Mouse (Mus musculus): ENCODE measurements at regions not wholly inside any gene's neighbourhood (a gene's known extent, or its start where the extent isn't known, plus 50 kb on each side); places are given as distances from the start of the nearest gene placed in this dataset.

DNA sequence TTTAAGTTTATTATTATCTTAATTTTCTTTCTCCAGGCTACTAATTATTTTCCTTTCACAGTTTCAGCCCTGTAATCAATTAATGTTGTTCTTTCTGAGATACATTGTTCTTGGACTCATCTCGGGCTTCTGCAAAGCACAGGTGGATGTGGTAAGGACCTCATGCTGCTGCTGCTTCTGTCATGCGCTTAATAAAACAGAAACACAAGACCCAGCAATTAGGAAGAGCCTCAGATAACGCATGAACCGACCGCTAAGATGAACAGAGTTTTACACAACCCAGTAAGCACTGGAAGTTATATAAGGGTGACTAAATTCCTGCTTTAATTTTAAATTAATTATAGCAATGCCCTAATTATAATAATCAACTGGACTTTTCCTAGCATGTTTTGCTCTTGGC is 70.7 kb upstream of the Gk2 start:
- no peak for DNase-seq (ENCODE audit: low spot score in 2 of 2)
